Mouse (Mus musculus) heart, adult 2 months (tissue): ENCODE results near the gene Mfap4. TPM values are rescaled to one million over a fixed set of nuclear protein-coding genes. Genes with fewer than 3 reads are reported as not detected.

Experiments
- DNase-seq, 2 experiments: peaks; one replicate each; pipeline ENCODE4 v3.0.0; 2021
- H3K27ac ChIP-seq: fragments of 200-600 bp; 2 replicates; pipeline ENCODE4 v1.8.1; 2022
- H3K27me3 ChIP-seq: fragments of 200-500 bp; 2 replicates; pipeline ENCODE4 v1.6.1; 2012; ENCODE audit warnings: mild to moderate bottlenecking, low read length, inconsistent platforms, mixed read lengths; ENCODE audit not compliant: control insufficient read depth, insufficient read depth
- H3K36me3 ChIP-seq: fragments of 200-500 bp; 2 replicates; pipeline ENCODE4 v1.6.1; 2012; ENCODE audit warnings: low read length, inconsistent platforms; ENCODE audit not compliant: control insufficient read depth, insufficient read depth
- H3K4me1 ChIP-seq: fragments of 200-500 bp; 2 replicates; pipeline ENCODE4 v1.6.1; 2011; ENCODE audit warnings: low read length; ENCODE audit not compliant: control insufficient read depth, insufficient read depth
- H3K4me3 ChIP-seq: fragments of 200-600 bp; 2 replicates; pipeline ENCODE4 v1.8.1; 2022
- H3K79me2 ChIP-seq: fragments of 200-500 bp; replicated peaks from 2 replicates; pipeline ENCODE4 v1.6.1; 2012; ENCODE audit warnings: mild to moderate bottlenecking, inconsistent platforms, low read length, moderate library complexity, mixed read lengths; ENCODE audit not compliant: control insufficient read depth, insufficient read depth
- H3K9ac ChIP-seq: fragments of 200-500 bp; 2 replicates; pipeline ENCODE4 v1.6.1; 2012; ENCODE audit warnings: low read depth, mild to moderate bottlenecking, control low read depth, inconsistent platforms, low read length, mixed read lengths
- CTCF ChIP-seq: fragments of 200-600 bp; IDR thresholded peaks from 2 replicates; pipeline ENCODE4 v1.8.1; 2022; ENCODE audit warnings: antibody characterized with exemption, mild to moderate bottlenecking, moderate library complexity
- EP300 ChIP-seq: fragments of 200-500 bp; IDR thresholded peaks from 2 replicates; pipeline ENCODE4 v1.6.1; 2011; ENCODE audit warnings: low read depth, low read length, control low read depth; ENCODE audit not compliant: insufficient read depth
- POLR2A ChIP-seq: fragments of 200-500 bp; IDR thresholded peaks from 2 replicates; pipeline ENCODE4 v1.6.1; 2011; ENCODE audit warnings: mild to moderate bottlenecking, low read depth, low read length, control low read depth; ENCODE audit not compliant: insufficient read depth
- WGBS: fragments of 180-500 bp; shearing (Covaris S2); methylation state at CpG from one replicate; pipeline ENCODE4 v1.1.7; 2018; 5-methylcytosine and 5-hydroxymethylcytosine counted together
- intact Hi-C: fragments of 180-260 bp; cut with DNase I; formaldehyde crosslinking; loops from one replicate; pipeline ENCODE4 v1.15.1; 2025
- polyA plus RNA-seq: library from polyadenylated mRNA; depleted of rRNA; stranded (reverse); fragments of >200 nt; gene quantifications from 2 replicates; pipeline ENCODE4 v1.2.3, GENCODE M21; 2012
- total RNA-seq, 2 experiments: library from RNA; stranded (reverse); gene quantifications; 2 replicates each; pipeline ENCODE4 v1.2.3; 2021

Gene Mfap4
- total and polyA plus RNA-seq, 3 experiments: 18.4 to 125 (median 22.9) TPM

DNA sequence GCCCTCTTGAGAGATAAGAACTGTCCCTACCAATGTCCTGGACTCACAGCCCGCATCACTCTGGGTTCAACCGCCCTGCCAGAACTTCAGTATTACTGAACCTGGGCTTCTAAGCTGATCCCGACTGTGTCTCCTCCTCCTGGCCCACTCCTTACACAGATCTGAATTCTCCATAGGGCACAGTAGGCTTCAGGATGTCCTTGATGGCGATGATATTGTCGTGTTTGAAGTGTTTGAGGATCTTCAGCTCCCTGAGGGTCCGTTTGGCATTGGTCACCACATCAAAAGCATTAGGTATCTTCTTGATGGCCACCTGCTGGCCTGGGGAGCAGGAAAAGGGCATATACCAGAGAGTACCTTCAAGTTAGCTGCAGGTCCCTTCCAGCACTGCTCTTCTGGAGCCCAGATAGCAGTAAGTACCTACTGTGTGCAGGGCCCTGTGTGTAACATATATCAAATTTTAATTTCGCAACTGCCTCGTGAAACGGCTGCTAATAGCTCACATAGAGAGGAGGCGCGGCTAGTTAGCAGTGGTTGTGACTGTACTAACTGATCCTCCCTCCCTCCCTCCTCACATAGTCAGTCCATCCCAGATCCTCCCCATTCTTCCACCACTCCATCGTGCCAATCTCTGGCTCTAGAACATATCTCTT lies 7.6 kb downstream of the Mfap4 start:
- Histone ChIP-seq H3K36me3 (no peaks in the 10 kb centered on the region), H3K9ac (peak overlapping the region; percentile 84), H3K27me3 (no peaks in the 10 kb centered on the region), H3K27ac (no peak overlapping the region; the same call in 1 of the 2 replicates), H3K79me2 (no peaks in the 10 kb centered on the region), H3K4me1 (peaks cover 4% of the 10 kb centered on the region), H3K4me3 (peak overlapping the region; percentile 82)
- no peak for DNase-seq
- TF ChIP-seq POLR2A (no peak), EP300 (no peak), CTCF (no peak)
- intact Hi-C loops: loop anchor here (5.0 kb wide), 1 partner anchor 316 kb away; the partner anchor contains the start of gene Usp22
- 64% methylated on average over 12 of the region's 12 CpGs for WGBS

DNA sequence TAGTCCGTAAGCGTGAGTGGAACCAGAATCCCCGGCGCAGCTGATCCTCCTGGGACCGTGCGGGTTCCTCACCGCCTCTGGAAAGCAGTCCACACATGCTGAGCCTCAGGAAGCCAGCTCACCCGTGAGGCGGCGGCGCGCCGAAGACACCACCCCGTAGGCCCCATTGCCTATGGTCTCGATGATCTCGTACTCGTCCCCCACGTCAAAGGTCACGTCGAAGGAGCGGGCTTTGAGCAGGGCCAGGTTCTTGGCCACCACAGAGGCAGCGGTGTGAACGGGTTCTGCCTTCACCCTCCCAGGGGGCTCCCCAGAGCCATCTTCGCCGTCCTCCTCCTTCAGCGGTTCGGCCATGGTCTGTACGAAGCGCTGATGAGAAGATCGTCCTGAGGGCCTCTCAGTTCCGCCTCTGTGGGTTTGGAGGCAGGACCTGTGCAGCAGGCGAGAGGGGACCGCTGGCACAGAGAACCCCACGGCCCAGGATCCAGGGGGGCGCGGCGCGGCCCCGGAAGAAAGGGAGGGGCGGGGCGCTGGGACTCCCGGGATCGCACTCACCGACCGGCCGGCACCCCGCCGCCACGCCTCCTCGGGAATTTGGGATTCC lies 8.4 kb downstream of the Mfap4 start:
- Histone ChIP-seq H3K9ac (peak overlapping the region; percentile 84), H3K79me2 (no peaks in the 10 kb centered on the region), H3K27me3 (no peaks in the 10 kb centered on the region), H3K36me3 (no peaks in the 10 kb centered on the region), H3K4me1 (peaks cover 4% of the 10 kb centered on the region), H3K4me3 (peak overlapping the region; percentile 82), H3K27ac (peak overlapping the region; percentile 90)
- intact Hi-C loops: loop anchor here (5.0 kb wide), 1 partner anchor 316 kb away; the partner anchor contains the start of gene Usp22
- no peak for TF ChIP-seq POLR2A
- no peak for TF ChIP-seq CTCF
- no peak for TF ChIP-seq EP300
- WGBS: under 1% methylated on average over 50 of the region's 50 CpGs
- DNase-seq: peak in 1 of 2 experiments; percentile 53

DNA sequence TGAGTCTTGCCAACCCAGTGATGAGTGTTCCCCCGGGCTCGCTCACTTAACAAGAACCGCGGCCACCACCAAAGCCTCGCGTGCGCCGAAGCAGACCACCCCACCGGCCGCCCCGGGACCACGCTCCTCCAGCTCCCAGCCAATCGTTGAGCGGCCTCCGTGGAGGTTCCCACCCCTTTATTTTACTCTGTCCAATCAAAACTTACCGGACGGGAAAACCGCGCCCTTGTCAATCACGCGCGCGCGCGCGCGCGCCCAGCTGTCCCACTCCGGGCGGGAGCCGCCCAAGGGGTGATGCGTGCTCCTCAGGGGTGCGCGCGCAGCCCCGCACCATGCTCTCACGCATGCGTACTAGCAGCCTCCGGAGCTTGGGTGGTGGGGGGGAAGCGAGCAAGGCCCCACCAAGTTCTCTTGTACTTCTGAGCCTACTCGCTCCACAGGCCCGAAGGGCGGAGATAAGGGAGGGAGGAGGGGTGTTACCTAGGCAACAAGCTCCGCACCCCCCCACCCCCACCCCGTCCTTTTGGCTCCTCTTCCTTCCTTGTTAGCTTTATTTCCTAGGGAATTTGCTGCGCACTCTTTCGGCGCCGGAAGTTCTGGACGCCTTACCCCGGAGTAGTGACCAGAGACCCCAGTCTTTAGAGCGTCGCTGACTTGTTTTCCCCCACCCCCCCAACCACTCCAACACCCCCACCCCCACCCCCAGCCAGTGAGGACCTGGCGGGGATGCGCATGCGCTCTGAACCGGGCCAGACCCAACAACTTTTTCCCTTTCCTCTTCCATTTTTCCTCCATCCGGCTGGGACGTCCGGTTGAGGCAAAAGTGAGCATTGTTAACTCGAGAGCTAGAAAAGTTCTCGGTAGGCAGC lies 9.1 kb downstream of the Mfap4 start, which contains the start of gene Mapk7:
Mapk7 (minus strand) TSS at position 278 of the 869 bp plus-strand sequence.
- WGBS: under 1% methylated on average over 58 of the region's 62 CpGs
- H3K79me2 ChIP-seq: no peaks in the 10 kb centered on the region
- H3K36me3 ChIP-seq: no peaks in the 10 kb centered on the region
- peak; percentile 53; the same call in 1 of the 2 replicates for TF ChIP-seq EP300
- TF ChIP-seq CTCF: no peak
- TF ChIP-seq POLR2A: peak; percentile 58
- no peaks in the 10 kb centered on the region for H3K27me3 ChIP-seq
- peak within 1 kb of the TSS; percentile 84 for H3K9ac ChIP-seq
- peak within 1 kb of the TSS; percentile 82 for H3K4me3 ChIP-seq
- peak; percentile 95 to 98 for DNase-seq
- intact Hi-C loops: loop anchor here (5.0 kb wide), 1 partner anchor 317 kb away; the partner anchor contains the start of gene Usp22
- peaks cover 5% of the 10 kb centered on the region for H3K4me1 ChIP-seq
- peak within 1 kb of the TSS; percentile 90 for H3K27ac ChIP-seq

DNA sequence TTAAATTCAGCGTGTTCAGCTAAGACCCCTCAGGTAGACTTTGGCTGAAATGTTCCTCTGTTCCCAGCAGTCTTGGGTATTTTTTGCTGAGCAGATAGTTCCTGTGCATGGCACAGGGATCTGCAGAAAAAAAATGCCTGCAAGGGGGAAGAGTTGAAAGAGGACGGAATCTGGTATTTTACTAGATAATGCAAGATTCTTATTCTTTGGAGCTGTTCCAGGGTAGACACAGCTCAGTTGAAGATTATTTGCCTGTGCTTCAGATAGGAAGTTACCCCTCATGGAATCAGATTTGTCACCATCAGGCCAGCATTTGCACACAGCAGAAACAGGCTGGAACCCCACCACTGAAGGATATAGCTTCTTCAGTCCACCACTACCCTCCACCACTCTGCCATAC lies 10.3 kb downstream of the Mfap4 start:
- no peaks in the 10 kb centered on the region for H3K79me2 ChIP-seq
- H3K4me3 ChIP-seq: no peak overlapping the region
- H3K9ac ChIP-seq: no peak overlapping the region
- no peak for DNase-seq
- 92% methylated on average over 2 of the region's 2 CpGs for WGBS
- H3K36me3 ChIP-seq: no peaks in the 10 kb centered on the region
- intact Hi-C loops: loop anchor here (1.0 kb wide), 1 partner anchor 8 kb away; no protein-coding TSS in a partner anchor
- H3K4me1 ChIP-seq: peaks cover 5% of the 10 kb centered on the region
- no peak for TF ChIP-seq POLR2A
- TF ChIP-seq CTCF: no peak
- TF ChIP-seq EP300: no peak
- H3K27ac ChIP-seq: no peak overlapping the region; the same call in 1 of the 2 replicates
- no peaks in the 10 kb centered on the region for H3K27me3 ChIP-seq

DNA sequence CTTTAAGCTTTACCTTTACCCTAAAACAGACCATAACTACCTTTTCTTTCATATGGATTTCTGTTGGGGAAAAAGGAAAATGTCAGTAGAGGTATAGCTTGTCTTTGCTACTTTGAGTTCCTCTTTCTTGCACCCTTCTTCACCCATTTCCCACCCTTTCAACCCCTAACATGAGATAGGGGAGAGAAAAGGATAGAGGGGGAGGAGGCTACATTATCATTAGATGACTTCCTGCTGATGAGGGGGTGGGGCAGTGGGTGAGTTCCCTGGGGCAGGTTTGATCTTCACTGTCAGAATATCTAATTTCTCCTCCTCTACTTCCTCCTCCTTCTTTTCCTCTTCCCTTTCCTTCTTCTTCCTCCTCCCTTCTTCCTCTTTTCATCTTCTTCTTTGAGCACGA lies 12.3 kb downstream of the Mfap4 start:
- H3K9ac ChIP-seq: no peak overlapping the region
- H3K4me1 ChIP-seq: peaks cover 5% of the 10 kb centered on the region
- H3K4me3 ChIP-seq: no peak overlapping the region
- 70% methylated on average over 1 of the region's 1 CpGs for WGBS
- DNase-seq: no peak
- H3K36me3 ChIP-seq: no peaks in the 10 kb centered on the region
- H3K79me2 ChIP-seq: no peaks in the 10 kb centered on the region
- no peaks in the 10 kb centered on the region for H3K27me3 ChIP-seq
- no peak for TF ChIP-seq POLR2A
- TF ChIP-seq EP300: no peak
- no peak for TF ChIP-seq CTCF
- no peak overlapping the region for H3K27ac ChIP-seq
- intact Hi-C loops: no loop called here
